Mouse (Mus musculus): ENCODE data around the gene Apol6. TPM values are rescaled to one million over a fixed set of nuclear protein-coding genes. Genes with fewer than 3 reads are reported as not detected.
A peak's percentile ranks its signal among the peaks of the same experiment; 100 is the strongest.

Apol6 gene
- polyA plus RNA-seq, 1 experiment from 2014 or later: 0.09 TPM

DNA sequence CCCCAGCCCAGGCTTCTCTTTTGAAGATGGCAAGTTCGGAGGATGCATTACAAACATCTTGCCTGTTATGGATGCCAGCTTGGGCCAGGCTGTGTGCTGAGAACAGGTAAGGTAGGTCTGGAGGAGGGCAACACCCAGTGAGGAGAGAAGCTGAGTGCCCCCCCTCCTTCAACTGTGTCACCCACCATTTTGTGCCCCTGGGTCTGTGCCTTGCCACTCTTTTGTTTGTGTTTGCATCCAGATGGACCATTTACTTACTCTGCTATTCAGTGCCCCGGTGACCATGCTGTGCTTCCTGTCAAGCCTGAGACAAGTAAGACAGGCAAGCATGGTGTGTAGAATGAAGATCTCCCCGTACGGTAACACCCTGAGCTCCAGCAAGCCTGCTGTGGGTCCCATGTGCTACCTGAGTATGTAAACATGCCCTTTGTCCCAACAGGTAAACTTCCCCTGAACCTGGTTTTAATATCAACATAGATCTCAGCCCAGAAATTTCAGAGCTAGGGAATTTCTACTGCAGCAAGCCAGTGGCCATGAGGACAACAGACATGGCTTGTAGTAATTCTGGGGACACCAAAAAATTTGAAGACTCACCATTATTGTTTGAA lies 28.1 kb downstream of the Apol6 start:
- no peaks in the 10 kb centered on the region for H3K9me3 ChIP-seq
- H3K27me3 ChIP-seq: no peaks in the 10 kb centered on the region
- H3K4me1 ChIP-seq: peaks cover 8% of the 10 kb centered on the region
- ATAC-seq (ENCODE audit: insufficient number of reproducible peaks, insufficient read depth, low FRiP score, low TSS enrichment): no peak
- no peak overlapping the region for H3K9ac ChIP-seq
- H3K27ac ChIP-seq: no peak overlapping the region
- H3K36me3 ChIP-seq: peaks cover 24% of the 10 kb centered on the region
- 68% methylated on average over 4 of the region's 4 CpGs for WGBS
- H3K4me3 ChIP-seq: no peak overlapping the region
- H3K4me2 ChIP-seq (replicated peaks): no peak overlapping the region

DNA sequence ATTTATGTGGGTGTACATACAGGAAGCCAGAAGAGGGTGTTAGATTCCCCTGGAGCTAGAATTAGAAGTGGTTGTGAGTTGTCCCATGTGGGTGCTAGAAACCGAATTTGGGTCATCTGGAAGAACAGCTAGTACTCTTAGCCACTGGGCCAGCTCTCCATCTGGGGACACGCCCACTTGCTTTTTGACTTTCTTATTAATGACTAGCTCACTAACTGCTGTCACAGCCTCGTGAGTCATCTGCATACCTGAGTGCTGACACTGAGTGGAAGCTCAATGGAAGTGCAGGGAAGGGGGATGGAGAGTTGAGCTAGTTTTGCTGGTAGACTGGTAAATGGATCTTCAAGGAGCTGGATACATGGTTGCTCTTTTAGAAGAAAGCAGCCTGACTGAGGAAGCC lies 32.0 kb downstream of the Apol6 start:
- Histone ChIP-seq H3K36me3 (peaks cover 47% of the 10 kb centered on the region), H3K4me2 (replicated peaks) (no peak overlapping the region), H3K27me3 (no peaks in the 10 kb centered on the region), H3K27ac (no peak overlapping the region), H3K4me3 (no peak overlapping the region), H3K9ac (no peak overlapping the region), H3K4me1 (peaks cover 15% of the 10 kb centered on the region), H3K9me3 (no peaks in the 10 kb centered on the region)
- ATAC-seq (ENCODE audit: insufficient number of reproducible peaks, insufficient read depth, low FRiP score, low TSS enrichment): no peak
- whole genome bisulfite sequencing: 91% methylated on average over 3 of the region's 3 CpGs

DNA sequence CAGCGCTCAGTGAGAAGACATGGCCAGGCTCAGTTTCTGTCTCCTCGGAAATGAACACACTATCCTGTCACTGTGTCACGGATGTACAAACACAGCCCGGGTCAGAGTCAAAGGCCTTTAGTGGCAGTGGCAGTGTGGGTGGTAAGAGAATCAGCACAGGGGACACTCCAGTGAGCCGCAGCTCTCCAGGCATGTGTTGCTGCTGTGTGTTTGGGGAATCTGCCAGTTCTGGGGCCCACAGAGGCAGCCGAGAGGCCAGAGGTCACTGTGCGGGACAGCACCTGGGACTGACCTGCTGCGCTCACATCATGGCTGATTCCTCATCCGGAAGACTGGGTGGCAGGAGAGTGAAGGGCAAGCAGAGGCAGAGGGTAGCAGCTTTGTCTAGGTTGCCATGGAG lies 33.4 kb downstream of the Apol6 start:
- Histone ChIP-seq H3K36me3 (peaks cover 58% of the 10 kb centered on the region), H3K9me3 (no peaks in the 10 kb centered on the region), H3K9ac (no peak overlapping the region), H3K27me3 (no peaks in the 10 kb centered on the region), H3K4me3 (no peak overlapping the region), H3K4me2 (replicated peaks) (no peak overlapping the region), H3K4me1 (peaks cover 11% of the 10 kb centered on the region), H3K27ac (no peak overlapping the region)
- 91% methylated on average over 9 of the region's 9 CpGs for WGBS
- no peak for ATAC-seq (ENCODE audit: insufficient number of reproducible peaks, insufficient read depth, low FRiP score, low TSS enrichment)

DNA sequence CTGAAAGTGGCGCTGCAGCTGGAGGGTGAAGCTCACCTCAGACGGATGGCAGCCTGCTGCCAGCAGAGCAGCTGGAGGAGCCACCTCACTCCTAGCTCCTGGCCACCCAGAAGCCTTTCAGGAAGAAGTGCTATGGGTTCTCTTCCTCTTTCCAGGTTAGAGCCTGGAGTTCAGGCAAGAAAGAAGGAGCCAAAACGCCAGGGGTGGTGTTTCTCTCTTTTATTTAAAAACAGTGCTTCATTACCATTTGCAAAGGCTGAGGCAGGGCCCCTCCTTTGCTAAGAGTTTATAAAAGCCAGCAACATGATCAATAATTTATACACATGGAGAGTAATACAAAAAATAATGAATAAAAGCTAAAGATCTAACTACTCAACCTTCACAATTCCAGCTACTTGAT lies 34.3 kb downstream of the Apol6 start:
- no peak overlapping the region for H3K27ac ChIP-seq
- peaks cover 65% of the 10 kb centered on the region for H3K36me3 ChIP-seq
- no peak overlapping the region for H3K4me3 ChIP-seq
- H3K27me3 ChIP-seq: no peaks in the 10 kb centered on the region
- H3K4me1 ChIP-seq: peaks cover 11% of the 10 kb centered on the region
- H3K9ac ChIP-seq: no peak overlapping the region
- no peak overlapping the region for H3K4me2 ChIP-seq (replicated peaks)
- ATAC-seq (ENCODE audit: insufficient number of reproducible peaks, insufficient read depth, low FRiP score, low TSS enrichment): no peak
- 74% methylated on average over 3 of the region's 3 CpGs for WGBS
- H3K9me3 ChIP-seq: no peaks in the 10 kb centered on the region

DNA sequence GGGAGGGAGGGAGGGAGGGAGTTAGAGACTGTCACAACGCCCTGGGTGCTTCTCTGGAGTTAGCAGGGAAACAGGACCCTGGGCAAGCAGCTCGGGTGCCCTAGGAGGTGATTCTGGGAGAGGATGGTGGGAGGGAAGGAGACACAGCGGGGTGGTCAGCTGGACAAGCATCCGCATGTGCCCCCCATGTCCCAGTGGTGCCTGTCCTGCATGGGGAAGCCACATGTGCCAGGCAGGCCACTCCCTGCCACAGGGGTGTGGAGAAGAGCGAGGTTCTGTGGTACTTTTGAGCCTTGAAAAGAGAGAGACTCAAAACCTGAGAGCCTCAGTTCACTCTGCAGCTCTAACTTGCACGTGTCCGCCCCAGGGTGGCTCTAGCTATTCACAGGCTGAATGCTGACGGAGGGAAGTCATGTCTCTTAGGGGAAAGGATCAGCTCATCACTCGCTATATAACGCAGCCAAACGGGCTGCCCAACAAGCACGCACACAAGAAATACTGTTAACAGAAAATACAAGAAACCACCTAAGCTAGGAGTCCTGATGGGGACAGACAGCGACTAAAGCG lies 34.8 kb downstream of the Apol6 start:
- ATAC-seq (ENCODE audit: insufficient number of reproducible peaks, insufficient read depth, low FRiP score, low TSS enrichment): no peak
- no peaks in the 10 kb centered on the region for H3K27me3 ChIP-seq
- no peak overlapping the region for H3K4me3 ChIP-seq
- no peaks in the 10 kb centered on the region for H3K9me3 ChIP-seq
- H3K36me3 ChIP-seq: peaks cover 69% of the 10 kb centered on the region
- no peak overlapping the region for H3K9ac ChIP-seq
- WGBS: 67% methylated on average over 14 of the region's 14 CpGs
- peaks cover 11% of the 10 kb centered on the region for H3K4me1 ChIP-seq
- H3K4me2 ChIP-seq (replicated peaks): no peak overlapping the region
- H3K27ac ChIP-seq: 0 out of 2 replicates have a peak overlapping the region, but pooled peaks have one; percentile 17

DNA sequence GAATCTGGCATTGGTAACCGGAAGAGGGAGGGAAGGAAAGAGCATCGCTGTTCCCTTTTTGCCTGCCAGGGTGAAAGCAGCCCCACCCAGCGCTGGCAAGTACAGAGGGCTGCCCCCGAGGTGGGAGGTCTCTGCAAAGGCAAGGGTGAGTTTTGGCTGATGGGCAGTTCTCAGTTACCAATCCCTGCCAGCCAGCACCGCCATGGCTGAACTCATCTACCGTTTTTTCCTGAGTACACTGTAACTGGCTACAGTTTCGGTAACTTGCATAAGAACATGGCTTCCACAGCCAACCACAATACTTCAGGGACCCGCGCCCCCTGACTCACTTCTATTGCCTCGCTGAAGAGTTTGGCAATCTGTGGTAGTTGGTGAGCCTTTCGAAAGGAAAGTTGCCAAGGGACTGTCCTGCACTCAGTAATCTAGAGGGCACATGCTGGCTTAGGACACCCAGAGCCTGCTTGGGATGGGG lies 35.4 kb downstream of the Apol6 start:
- peaks cover 74% of the 10 kb centered on the region for H3K36me3 ChIP-seq
- no peak overlapping the region for H3K4me3 ChIP-seq
- 73% methylated on average over 11 of the region's 11 CpGs for WGBS
- no peak overlapping the region for H3K4me2 ChIP-seq (replicated peaks)
- H3K4me1 ChIP-seq: peaks cover 11% of the 10 kb centered on the region
- no peak for ATAC-seq (ENCODE audit: insufficient number of reproducible peaks, insufficient read depth, low FRiP score, low TSS enrichment)
- no peaks in the 10 kb centered on the region for H3K9me3 ChIP-seq
- H3K9ac ChIP-seq: no peak overlapping the region
- no peaks in the 10 kb centered on the region for H3K27me3 ChIP-seq
- 0 out of 2 replicates have a peak overlapping the region, but pooled peaks have one; percentile 17 for H3K27ac ChIP-seq

DNA sequence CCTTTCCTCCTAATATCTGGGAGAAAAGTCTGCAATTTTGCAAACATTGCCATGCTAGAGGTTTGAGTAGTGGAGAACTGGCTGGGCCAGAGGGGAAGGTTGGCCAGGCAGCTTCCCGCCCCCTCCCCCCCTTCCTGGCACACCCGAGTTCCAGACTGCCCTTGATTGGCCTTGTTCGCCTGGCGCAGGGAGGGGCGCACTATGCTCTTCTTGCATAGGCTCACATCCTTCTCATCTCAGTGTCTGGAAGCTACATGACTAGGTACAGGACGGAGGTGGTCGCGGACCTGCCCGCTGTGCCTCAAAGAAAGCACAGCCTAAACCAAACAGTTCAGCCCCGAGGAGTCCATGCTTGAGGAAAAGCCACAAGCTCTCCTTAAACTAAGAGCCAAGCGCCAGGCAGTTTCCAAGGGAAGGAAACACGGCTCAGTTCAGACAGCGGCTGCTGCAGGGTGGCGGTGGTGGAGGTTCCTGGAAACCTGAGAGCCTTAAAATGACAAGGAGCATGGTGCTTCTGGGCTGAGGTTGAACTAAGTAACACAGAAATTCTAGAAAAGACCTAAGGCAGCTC lies 36.2 kb downstream of the Apol6 start:
- Histone ChIP-seq H3K9me3 (no peaks in the 10 kb centered on the region), H3K36me3 (peaks cover 78% of the 10 kb centered on the region), H3K4me2 (replicated peaks) (no peak overlapping the region), H3K4me1 (peaks cover 11% of the 10 kb centered on the region), H3K9ac (no peak overlapping the region), H3K4me3 (no peak overlapping the region), H3K27me3 (no peaks in the 10 kb centered on the region), H3K27ac (peak overlapping the region; percentile 51)
- no peak for ATAC-seq (ENCODE audit: insufficient number of reproducible peaks, insufficient read depth, low FRiP score, low TSS enrichment)
- 71% methylated on average over 14 of the region's 14 CpGs for WGBS

DNA sequence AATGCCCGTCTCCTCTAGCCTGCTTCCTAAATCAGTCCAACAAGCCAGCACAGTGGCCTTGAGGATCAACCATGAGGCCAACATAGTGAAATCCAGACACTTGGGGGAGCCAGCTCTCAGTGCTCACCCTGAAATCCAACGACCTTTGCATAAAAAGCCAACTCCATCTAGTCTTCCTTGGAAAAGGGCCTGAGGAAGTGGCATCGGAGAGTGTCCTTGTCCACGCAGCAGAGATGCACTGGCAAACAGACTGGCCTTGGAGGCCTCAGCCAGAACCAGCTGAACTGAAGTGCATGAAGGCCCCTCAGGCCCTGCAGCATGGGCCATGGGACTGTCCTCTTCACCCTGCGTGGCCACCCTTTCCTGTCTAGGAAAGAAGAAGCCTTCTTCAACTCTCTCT lies 36.9 kb downstream of the Apol6 start:
- Histone ChIP-seq H3K9ac (no peak overlapping the region), H3K36me3 (peaks cover 76% of the 10 kb centered on the region), H3K4me1 (peaks cover 11% of the 10 kb centered on the region), H3K4me3 (no peak overlapping the region), H3K27ac (peak overlapping the region; percentile 51), H3K27me3 (no peaks in the 10 kb centered on the region), H3K9me3 (no peaks in the 10 kb centered on the region), H3K4me2 (replicated peaks) (no peak overlapping the region)
- 81% methylated on average over 5 of the region's 5 CpGs for WGBS
- ATAC-seq (ENCODE audit: insufficient number of reproducible peaks, insufficient read depth, low FRiP score, low TSS enrichment): no peak

DNA sequence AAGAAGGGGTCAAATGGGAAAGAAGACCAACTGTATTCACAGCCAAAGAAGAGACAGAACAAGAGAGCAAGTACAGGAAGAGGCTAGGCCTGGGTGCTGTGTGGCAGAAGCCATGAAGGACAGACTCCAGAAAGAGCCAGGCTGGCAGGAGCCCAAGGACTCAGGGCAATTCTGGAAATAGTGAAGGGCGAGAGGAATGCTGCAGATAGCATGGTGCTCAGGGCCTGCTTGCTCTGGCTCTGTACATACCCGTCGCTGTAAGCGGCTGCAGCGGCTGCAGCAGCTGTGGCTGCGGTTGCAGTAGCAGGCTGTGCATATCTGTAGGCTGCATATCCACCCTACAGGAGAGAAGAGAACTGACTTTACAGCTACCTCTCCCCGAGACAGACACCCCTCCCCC lies 41.3 kb downstream of the Apol6 start:
- no peak for ATAC-seq (ENCODE audit: insufficient number of reproducible peaks, insufficient read depth, low FRiP score, low TSS enrichment)
- Histone ChIP-seq H3K36me3 (peaks cover 65% of the 10 kb centered on the region), H3K9ac (no peak overlapping the region), H3K27ac (no peak overlapping the region), H3K4me1 (peaks cover 8% of the 10 kb centered on the region), H3K4me2 (replicated peaks) (no peak overlapping the region), H3K4me3 (no peak overlapping the region), H3K27me3 (no peaks in the 10 kb centered on the region), H3K9me3 (no peaks in the 10 kb centered on the region)
- WGBS: 91% methylated on average over 7 of the region's 7 CpGs

DNA sequence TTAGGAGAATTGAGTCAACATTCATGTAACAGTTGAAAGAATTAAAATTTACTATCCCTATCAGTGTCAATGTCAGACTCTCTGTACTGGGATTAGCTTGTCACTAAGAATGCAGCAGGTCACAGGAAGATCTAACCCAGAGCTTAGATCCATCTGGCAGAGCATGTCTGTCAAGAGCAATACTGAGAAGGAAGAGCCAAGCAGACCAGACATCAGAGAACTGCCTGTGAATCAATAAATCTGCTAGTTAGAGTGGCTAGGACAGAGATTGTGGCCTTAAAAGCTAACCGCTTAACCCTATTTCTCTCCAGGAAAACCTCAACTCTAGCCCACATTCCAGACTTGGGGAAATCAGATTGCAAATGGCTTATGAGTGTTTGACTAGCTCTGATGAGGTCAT lies 42.0 kb downstream of the Apol6 start:
- peaks cover 2% of the 10 kb centered on the region; the same call in 1 of the 2 replicates for H3K4me1 ChIP-seq
- ATAC-seq (ENCODE audit: insufficient number of reproducible peaks, insufficient read depth, low FRiP score, low TSS enrichment): no peak
- no peak overlapping the region for H3K9ac ChIP-seq
- WGBS: 92% methylated on average over 1 of the region's 1 CpGs
- H3K4me3 ChIP-seq: no peak overlapping the region
- no peaks in the 10 kb centered on the region for H3K27me3 ChIP-seq
- H3K36me3 ChIP-seq: peaks cover 67% of the 10 kb centered on the region
- no peak overlapping the region for H3K27ac ChIP-seq
- H3K4me2 ChIP-seq (replicated peaks): no peak overlapping the region
- H3K9me3 ChIP-seq: no peaks in the 10 kb centered on the region

DNA sequence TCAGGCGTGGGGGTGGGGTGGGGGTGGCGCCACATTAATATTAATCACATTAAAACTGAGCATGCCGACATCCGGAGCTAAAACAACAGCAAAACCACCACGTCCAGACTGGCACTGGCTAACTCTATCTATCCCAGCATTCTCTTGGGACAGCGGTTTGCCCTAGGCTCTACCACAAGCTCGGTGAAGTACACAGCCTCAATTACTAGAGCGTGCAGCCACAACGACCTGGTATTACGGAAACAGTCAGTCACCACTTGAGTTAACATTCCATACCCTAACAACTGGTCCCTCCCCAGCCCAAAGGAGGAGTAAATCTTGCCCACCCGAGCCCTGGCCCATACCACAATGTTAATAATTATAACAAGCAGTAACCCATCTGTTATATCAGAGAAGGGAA lies 44.7 kb downstream of the Apol6 start:
- H3K4me2 ChIP-seq (replicated peaks): no peak overlapping the region
- H3K27ac ChIP-seq: no peak overlapping the region
- no peaks in the 10 kb centered on the region for H3K4me1 ChIP-seq
- peaks cover 65% of the 10 kb centered on the region for H3K36me3 ChIP-seq
- H3K9me3 ChIP-seq: no peaks in the 10 kb centered on the region
- ATAC-seq (ENCODE audit: insufficient number of reproducible peaks, insufficient read depth, low FRiP score, low TSS enrichment): no peak
- no peak overlapping the region for H3K9ac ChIP-seq
- no peak overlapping the region for H3K4me3 ChIP-seq
- 56% methylated on average over 11 of the region's 11 CpGs for WGBS
- no peaks in the 10 kb centered on the region for H3K27me3 ChIP-seq

DNA sequence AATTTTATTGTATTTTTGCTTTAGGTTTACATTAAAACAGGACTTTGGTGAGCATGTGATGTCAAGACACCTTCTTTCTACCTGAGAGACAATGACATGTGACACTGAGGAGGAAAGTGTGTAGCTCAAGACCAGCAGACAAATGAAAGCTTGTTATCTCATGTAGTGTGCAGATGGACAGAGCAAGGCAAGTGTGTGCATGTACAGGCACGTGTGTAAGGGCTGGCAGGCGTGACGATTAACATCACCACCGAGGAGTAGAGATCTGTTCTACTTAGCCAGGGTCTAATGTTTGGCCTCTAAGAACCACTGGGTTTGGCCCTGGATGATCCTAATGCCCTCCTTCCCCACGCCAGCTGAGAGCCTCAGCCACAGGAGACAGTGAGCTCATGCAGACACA lies 46.0 kb downstream of the Apol6 start:
- no peaks in the 10 kb centered on the region for H3K4me1 ChIP-seq
- peaks cover 64% of the 10 kb centered on the region for H3K36me3 ChIP-seq
- no peak for ATAC-seq (ENCODE audit: insufficient number of reproducible peaks, insufficient read depth, low FRiP score, low TSS enrichment)
- no peak overlapping the region for H3K4me3 ChIP-seq
- H3K9me3 ChIP-seq: no peaks in the 10 kb centered on the region
- H3K9ac ChIP-seq: no peak overlapping the region
- no peak overlapping the region for H3K27ac ChIP-seq
- no peak overlapping the region for H3K4me2 ChIP-seq (replicated peaks)
- WGBS: 71% methylated on average over 5 of the region's 5 CpGs
- no peaks in the 10 kb centered on the region for H3K27me3 ChIP-seq

Data from embryonic facial prominence, embryonic 12.5 days (tissue).